Mouse (Mus musculus) heart, adult 2 months (tissue): Measurements from ENCODE around the gene Gucy2g.

Experiments used
- CTCF ChIP-seq: fragments of 200-600 bp; IDR thresholded peaks from 2 replicates; pipeline ENCODE4 v1.8.1; 2022; ENCODE audit warnings: antibody characterized with exemption, mild to moderate bottlenecking, moderate library complexity
- POLR2A ChIP-seq: fragments of 200-500 bp; IDR thresholded peaks from 2 replicates; pipeline ENCODE4 v1.6.1; 2011; ENCODE audit warnings: mild to moderate bottlenecking, low read depth, low read length, control low read depth; ENCODE audit not compliant: insufficient read depth

- TF ChIP-seq CTCF (no peak), POLR2A (no peak)
Observed at GRCm38 (mm10) chr19:55253239-55253569, 12.2 kb upstream of the Gucy2g start.
